Mouse (Mus musculus) adipocyte (in vitro differentiated cells): ENCODE results near the gene Rasal1.

Experiments used
- DNase-seq: peaks from one replicate; pipeline ENCODE4 v3.0.0-alpha.2; 2016; ENCODE audit warnings: low spot score

The Rasal1 gene

DNA sequence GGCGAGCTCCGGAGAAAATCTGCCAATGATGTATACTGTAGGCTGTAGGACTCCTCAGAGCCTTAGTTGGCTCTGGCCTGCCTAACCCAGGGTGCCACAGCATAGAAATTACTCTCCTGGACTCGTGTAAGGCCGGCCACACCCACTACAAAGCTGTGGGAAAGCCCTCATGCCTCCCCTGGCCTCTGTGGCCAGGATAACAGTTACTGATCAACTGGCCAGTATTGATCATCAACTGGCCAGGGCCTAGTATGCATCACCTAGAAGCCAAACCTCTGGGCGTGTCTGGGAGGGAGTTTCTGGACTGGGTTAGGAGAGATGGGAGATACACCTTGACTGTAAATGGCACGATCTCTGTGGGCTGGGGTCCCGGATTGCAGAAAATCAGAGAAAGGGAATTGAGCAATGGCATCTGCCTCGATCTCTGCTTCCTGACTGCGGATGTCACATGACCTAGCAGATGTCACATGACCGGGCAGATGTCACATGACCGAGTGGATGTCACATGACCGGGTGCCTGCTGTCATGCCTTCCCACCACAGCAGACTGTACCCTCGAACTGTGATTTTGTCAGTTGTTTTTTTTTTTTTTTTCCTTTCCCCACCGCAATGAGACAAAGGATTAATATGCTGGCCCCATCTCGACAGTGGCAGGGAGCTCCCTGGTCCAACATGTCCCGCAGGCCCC is 47.6 kb downstream of the Rasal1 start:
- no peak for DNase-seq

GRCm38 (mm10) chr5:120696865-120697264 is 48.3 kb downstream of the Rasal1 start:
- no peak for DNase-seq

GRCm38 (mm10) chr5:120698181-120698580 is 49.6 kb downstream of the Rasal1 start:
- no peak for DNase-seq

GRCm38 (mm10) chr5:120698801-120699391 is 50.3 kb downstream of the Rasal1 start:
- DNase-seq: no peak

DNA sequence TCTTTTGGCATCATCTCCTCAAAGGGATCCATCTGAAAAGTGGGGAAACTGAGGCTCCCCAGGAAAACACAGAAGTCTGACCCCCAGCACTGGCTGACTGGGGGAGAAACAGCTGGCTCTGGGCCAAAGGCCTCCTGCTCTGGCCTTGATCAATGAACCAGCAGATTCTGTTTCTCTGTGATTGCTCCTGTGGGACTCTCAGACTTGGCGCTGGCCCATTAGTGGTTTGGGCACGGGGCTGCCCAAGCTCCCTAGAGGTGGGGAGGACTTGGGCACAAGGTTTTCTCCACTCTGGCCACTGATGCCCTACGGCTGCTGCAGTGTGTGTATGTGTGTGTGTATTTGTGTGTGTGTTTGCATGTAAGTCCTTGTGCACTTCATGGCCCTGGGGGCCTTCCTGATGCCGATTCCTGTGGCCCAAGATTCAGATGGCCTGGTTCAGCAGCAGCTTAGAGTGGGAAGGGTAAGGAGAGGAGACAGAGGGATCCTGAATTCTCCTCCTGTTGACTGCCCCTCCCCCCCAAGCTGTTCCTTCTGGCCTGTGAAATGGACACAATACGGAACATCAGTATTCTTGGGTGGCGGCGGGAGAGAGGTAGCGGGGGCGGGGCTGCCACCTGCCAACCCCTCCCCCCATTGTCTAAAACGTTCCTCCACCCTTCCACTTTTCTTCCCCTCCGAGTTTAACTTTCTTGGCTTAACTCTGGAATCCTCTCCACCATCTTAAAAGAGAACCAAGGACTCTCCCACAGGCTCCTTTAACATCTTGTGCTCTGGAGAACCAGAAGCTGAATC is 52.6 kb downstream of the Rasal1 start:
- DNase-seq: no peak

DNA sequence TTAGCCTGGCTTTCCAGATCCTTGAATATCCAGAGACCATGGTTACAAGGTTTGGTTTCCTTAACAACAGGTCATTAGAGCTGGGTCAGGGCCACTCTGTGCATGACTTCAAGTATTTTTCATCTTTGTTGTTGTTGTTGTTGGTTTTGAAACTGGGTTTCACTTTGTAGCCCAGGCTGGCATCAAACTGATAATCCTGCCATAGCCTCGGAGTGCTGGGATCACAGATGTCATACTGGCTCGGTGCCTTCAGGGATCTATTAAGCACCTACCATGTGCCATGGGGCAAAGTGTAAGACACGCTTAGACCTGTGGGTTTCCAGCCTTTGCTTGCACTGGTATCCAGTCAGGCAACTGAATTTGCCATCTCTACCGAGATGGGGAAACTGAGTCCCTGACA is 53.8 kb downstream of the Rasal1 start:
- no peak for DNase-seq

- no peak for DNase-seq
Observed at GRCm38 (mm10) chr5:120702969-120703368, 54.4 kb downstream of the Rasal1 start.

GRCm38 (mm10) chr5:120703660-120704059 is 55.0 kb downstream of the Rasal1 start:
- no peak for DNase-seq

DNA sequence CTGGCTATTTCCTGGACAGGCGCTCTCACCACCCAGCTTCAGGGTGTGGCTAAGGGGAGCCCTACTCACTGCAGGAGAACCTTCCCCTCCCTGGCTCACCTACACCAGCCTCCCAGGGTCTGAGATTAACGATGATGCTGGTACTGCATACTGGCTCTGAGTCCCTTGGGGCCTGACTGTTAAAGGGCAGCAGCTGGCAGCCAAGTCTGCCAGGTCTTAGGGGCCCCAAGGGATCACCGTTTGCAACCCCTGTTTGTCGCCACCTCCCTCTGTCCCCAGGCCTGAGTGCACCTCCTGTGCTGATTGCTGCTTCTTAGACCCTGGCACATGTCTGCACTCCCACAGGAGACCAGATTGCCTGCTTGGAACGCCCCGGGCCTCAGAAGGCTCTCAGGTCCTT is 55.8 kb downstream of the Rasal1 start:
- no peak for DNase-seq

- DNase-seq: no peak
Observed at GRCm38 (mm10) chr5:120706541-120706940, 57.9 kb downstream of the Rasal1 start.

DNA sequence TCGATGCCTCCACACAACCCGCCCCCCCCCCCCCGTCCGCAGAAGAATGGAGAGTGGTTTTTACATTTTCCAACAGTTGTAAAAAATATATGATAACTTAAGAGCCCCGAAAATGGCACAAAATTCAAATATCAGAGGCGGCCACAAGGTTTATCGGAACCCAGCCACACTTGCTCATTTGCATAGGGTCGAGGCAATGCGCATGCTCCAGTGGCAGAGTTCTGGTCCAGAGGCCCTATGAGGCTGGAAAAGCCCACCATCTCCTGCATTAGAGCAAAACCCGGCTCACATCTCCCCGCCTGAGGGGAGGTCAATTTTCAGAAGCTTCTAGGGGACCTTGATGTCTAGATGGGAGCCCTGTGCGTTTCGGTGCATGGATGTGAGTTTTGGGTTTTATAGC is 58.4 kb downstream of the Rasal1 start:
- no peak for DNase-seq

- no peak for DNase-seq
Observed at GRCm38 (mm10) chr5:120710161-120710825, 61.7 kb downstream of the Rasal1 start.

DNA sequence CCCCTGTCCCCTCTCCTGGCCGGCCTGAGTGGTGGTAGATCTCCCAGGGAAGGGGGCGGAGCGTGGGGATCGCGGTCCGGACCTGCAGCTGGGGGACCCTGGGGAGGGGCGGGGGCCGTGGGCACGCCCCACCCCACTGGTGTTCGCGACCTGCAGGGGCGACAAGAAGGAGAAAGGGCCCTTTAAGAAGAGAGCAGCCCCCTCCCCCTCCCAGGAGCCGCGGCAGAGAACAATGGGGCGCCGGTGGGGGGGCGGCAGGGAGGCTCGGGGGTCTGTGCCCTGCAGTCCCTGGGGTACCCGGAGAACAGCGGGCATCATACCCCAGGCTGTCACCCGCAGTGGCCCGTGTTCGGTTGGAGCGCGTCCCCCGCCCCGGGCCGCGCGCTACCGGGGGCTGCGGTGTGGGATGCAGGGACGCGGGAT is 62.2 kb downstream of the Rasal1 start:
- no peak for DNase-seq

DNA sequence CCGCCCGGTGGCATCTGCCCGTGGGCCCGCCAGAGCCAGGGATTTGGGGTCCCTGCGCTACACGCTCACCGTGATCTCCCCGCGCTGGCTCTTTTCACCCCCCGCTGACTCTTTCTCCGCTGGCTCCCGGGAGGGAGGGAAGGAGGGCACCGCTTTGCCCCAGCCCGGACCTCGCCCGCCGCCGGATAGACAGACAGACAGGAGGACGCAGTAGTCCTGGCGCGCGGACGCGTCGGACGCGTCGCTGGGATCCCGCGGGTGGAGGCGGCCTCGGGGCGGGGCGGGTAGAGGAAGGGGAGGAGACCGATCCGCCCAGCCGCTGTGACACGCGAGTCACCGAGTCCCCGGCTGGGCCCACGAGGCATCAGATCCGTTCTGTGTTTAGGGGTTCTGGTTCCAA is 62.8 kb downstream of the Rasal1 start:
- no peak for DNase-seq

DNA sequence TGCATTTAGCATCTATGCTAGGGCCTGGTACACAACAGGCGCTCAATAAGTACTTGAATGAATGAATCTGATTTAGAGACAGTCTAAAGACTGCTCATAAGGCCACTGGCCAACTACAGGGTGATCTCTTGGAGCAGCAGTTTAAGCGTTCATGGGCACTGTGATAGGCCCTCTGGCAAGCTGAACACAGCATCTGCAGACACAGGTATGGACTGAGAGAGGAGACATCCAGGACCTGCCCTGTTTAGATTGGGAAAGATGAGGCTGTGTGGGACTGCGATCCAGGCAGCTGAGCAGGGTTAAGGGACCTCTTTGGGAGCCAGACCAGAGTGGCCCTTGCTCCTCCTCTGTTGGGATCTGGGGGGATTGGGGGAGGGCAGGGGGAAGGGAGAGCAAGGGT is 63.2 kb downstream of the Rasal1 start, which contains the start of gene Dtx1:
Gene Dtx1 (minus strand): TSS at position 101 of the 400 bp plus-strand sequence.
- DNase-seq: no peak

GRCm38 (mm10) chr5:120712721-120713120 is 64.1 kb downstream of the Rasal1 start:
- DNase-seq: no peak

DNA sequence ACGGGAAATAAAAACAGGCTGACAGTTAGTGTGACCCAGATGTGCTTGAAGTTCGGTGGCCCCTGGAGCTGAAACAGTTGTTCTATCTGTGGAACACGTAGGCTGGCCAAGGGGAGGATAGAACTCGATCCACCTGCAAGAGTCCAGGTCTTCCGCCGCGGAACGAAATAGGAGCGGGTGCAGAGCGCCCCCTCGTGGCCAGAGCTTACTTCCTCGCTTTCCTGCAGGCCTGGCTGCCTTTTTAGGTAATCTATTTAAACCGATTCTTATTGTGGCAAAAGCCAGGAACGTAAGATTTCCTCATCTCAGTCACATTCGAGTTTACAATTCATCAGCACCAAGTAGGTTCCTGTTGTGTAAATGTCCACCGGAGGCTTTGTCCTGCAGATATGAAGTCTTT is 65.7 kb downstream of the Rasal1 start:
- DNase-seq: peak; percentile 46

DNA sequence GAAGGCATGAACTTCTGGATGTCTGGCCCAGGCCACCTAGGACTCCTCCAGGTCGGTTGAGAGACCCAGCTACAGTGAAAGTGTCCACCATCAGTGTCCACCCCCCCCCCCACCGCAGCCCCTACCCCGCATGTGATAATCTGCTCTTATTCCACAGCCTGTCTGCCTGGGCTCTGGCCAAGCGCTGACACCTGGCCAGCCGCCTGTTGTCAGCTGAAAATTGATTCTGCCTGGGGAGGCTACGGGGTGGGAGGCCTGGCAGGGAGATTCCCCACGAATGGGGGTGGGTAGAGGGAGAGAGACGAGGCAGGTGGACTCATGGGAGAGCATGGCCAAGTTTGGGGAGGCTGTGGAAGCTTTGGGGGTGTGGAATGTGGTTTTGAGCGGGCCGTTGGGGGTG is 68.5 kb downstream of the Rasal1 start:
- no peak for DNase-seq

DNA sequence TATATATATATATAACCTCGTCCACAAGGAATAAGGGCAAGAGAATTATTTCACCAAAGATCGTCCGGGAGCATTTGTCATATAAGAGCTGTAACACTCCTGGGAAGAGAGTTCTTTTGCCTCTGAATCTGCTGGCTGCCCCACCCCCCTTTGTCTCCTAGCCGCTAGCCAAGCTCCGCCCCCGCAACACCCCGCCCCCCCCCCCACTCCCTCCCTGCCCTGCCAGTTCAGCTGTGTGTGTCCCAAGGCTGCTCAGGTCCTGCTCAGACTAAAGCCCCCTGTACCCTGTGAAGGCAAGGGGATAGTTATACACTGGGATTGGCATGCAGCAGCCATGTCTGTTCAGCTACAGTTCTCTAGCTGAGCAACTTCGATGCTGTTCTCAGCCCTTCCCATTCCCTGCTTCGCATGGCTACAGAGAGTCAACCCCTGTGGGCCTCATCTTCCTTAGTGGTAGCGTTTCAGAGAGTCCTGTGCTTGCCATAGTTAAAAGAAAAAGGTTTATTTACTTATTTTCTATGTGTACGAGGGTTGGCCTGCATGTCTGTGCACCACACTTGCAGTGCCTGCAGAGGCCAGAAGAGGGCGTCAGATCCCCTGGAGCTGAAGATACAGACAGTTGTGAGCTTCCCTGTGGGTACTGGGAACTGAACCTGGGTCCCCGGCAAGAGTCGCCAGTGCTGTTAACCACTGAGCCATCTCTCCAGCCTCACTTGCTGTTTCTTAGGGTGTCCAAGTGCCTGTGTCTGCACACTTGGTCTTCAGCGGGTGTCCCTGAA is 70.2 kb downstream of the Rasal1 start:
- DNase-seq: no peak

GRCm38 (mm10) chr5:120721005-120721404 is 72.4 kb downstream of the Rasal1 start:
- DNase-seq: no peak

- no peak for DNase-seq
Observed at GRCm38 (mm10) chr5:120725811-120726455, 77.3 kb downstream of the Rasal1 start.
